Mouse (Mus musculus): ENCODE results near the gene Gm10073.
"Not testable (repeated sequence)": the region's sequence is repeated elsewhere in the genome, so short reads cannot be mapped to it uniquely, and the experiment has no call there.

The Gm10073 gene

GRCm38 (mm10) chr8:106597067-106597466, 23.8 kb upstream of the Gm10073 start:
- DNase-seq = no peak

GRCm38 (mm10) chr8:106595623-106596022, 22.4 kb upstream of the Gm10073 start:
- not testable (repeated sequence) for DNase-seq

DNA sequence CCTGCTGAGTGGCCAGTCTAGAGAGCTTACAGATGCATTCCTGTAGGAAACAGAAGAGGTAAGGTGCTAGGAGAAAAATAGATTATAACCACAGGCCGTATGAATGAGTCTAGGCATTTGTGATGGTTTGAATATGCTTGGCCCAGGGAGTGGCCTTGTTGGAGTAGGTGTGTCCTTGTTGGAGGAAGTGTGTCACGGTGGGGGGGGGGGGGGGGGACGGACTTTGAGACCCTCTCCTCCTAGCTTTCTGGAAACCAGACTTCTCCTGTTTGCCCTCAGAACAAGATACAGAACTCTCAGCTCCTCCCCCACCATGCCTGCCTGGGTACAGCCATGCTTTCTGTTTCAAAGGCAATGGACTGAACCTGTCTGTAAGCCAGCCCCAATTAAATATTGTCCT, 19.2 kb upstream of the Gm10073 start:
- no peak for DNase-seq

- no peak for DNase-seq
Measured at GRCm38 (mm10) chr8:106588443-106589431, 15.5 kb upstream of the Gm10073 start.

- no peak for DNase-seq
Measured at GRCm38 (mm10) chr8:106586896-106587295, 13.6 kb upstream of the Gm10073 start.

DNA sequence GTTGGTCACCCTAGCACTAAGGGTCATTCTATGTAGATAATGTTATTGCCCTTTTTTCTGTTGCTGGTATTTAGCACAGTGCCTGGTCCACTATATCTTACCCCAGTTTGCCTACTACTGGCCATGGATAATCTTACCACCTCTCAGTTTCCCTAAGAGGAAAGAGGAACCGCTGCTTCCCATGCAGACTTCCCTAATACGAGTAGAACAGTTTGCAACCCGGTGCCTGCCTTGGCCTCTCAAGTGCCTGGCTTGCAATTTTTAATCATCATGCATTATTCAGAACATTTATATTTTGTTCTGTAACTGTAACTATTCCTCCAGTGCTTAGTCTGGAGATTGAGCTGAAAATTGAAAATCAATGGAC, 12.4 kb upstream of the Gm10073 start:
- no peak for DNase-seq

GRCm38 (mm10) chr8:106584942-106585670, 11.8 kb upstream of the Gm10073 start:
- DNase-seq = peak in 1 of 2 experiments; percentile 38

- peak; percentile 58 to 75 for DNase-seq
Measured at GRCm38 (mm10) chr8:106581344-106582088, 8.3 kb upstream of the Gm10073 start.

- no peak for DNase-seq
Measured at GRCm38 (mm10) chr8:106579510-106579909, 6.2 kb upstream of the Gm10073 start.

GRCm38 (mm10) chr8:106576849-106577555, 3.7 kb upstream of the Gm10073 start:
- DNase-seq = peak; percentile 43 to 65

- no peak for DNase-seq
Measured at GRCm38 (mm10) chr8:106574283-106574682, 1.0 kb upstream of the Gm10073 start.

GRCm38 (mm10) chr8:106572175-106572574, 1.1 kb downstream of the Gm10073 start:
- not testable (repeated sequence) for DNase-seq

- no peak for DNase-seq
Measured at GRCm38 (mm10) chr8:106571551-106572172, 1.6 kb downstream of the Gm10073 start.

- DNase-seq = no peak
Measured at GRCm38 (mm10) chr8:106570386-106570785, 2.9 kb downstream of the Gm10073 start.

GRCm38 (mm10) chr8:106569006-106569405, 4.3 kb downstream of the Gm10073 start:
- DNase-seq = no peak

DNA sequence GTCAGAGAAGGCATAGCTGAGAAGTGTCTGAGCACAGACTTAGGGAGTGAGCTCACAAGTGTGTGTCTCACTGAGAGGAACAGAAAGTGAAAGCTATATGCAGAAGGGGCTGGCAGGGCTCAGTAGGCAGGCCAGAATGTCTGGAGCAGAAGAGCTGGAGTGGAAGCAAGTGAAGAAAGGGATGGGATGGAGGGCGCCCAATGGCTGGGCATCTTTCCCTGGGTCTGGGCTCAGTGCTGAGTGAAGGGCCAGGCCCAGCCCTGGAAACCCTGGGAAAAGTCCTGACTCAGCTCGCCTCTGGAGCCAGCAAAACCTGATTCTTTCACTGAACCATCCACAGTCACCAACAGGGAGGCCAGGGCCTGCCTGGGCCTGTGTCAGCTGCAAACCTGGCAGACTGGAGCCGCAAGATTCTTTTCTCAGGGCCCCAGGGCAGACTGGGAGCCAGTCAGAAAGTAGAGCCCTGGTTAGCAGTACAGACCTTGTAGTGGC, 9.5 kb downstream of the Gm10073 start:
- peak; percentile 45 to 59 for DNase-seq

DNA sequence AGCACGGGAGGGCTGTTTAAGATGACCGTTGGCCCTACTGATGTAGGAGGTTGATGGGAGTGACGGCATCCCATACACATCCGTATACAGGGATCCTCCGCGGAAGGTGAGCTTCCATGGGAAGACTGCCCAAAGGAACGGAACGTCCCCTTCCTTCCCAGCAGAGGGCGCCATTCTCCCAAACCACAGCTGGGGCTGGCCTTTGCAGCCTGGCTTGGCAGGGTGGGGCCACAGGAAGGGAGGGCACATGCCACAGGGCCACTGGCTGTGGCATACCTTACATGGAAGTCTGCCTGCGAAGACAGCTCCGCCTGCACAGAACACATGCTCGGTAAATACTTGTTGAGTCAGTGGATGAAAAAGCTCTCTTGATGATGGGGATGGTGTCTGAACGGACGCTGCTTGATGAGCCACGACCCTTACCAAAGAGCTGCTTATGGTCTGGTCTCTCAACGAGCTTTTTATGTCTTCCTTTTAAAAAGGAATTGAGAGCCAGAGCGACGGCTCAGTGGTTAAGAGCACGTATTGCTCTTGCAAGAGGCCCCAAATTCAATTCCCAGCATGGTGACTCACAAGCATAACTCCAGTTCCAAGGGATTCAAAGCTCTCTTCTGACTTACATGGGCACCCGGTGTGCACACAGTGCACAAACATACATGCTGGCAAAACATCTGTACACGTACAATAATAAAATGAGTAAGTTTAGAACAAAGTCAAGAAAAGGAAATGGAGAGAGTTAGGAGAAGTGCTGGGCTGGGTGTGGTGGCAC, 12.0 kb downstream of the Gm10073 start:
- DNase-seq = peak; percentile 89 to 93

DNA sequence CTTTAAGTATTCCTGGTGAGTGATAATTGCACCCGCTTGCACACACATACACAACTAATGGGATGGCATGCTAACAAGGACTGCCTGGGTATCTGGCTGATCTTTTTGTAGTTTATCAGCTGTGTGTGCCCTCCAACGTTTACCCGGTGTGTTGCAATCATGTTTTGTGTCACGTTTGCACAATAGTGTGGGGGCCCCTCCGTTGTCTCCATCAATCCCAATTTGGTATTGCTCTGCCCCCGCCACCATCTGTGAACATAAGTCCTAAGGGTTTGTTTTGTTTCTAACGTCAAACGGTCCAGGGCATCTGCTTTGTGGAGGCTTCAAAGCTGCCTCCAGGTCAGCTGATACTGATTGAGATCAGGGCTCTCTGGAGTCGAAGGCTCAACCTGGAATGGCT, 13.4 kb downstream of the Gm10073 start:
- DNase-seq = no peak

DNA sequence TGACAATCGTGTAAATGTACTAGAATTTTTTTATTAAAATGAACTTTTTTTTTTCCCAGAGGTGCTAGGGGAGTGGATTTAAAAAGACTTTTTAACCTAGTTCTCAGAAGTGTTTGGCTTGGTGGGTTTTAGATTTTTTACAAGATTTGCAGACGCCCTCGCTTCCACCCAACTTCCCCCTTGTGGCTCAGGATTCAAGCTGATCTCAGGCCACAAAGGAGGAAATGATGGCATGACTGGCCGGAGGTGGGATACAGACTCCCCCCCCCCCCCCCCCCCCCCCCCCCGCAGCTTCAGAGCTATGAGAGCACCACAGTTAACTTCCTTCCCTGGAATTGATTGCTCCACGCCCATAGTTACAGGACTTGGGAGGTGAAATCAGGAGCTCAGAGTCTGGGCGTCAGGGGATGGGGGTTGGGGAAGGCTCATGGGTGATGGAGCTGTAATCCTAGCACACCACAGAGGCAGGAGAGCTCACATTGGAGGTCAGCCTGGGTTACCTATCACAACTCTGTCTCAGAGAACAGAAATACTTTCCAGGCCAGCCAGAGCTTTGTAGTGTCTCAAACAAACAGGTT, 17.1 kb downstream of the Gm10073 start:
- no peak for DNase-seq

GRCm38 (mm10) chr8:106554011-106554410, 19.2 kb downstream of the Gm10073 start:
- DNase-seq = no peak
